Mouse (Mus musculus): ENCODE results near the gene Pcbp3.

Gene Pcbp3

DNA sequence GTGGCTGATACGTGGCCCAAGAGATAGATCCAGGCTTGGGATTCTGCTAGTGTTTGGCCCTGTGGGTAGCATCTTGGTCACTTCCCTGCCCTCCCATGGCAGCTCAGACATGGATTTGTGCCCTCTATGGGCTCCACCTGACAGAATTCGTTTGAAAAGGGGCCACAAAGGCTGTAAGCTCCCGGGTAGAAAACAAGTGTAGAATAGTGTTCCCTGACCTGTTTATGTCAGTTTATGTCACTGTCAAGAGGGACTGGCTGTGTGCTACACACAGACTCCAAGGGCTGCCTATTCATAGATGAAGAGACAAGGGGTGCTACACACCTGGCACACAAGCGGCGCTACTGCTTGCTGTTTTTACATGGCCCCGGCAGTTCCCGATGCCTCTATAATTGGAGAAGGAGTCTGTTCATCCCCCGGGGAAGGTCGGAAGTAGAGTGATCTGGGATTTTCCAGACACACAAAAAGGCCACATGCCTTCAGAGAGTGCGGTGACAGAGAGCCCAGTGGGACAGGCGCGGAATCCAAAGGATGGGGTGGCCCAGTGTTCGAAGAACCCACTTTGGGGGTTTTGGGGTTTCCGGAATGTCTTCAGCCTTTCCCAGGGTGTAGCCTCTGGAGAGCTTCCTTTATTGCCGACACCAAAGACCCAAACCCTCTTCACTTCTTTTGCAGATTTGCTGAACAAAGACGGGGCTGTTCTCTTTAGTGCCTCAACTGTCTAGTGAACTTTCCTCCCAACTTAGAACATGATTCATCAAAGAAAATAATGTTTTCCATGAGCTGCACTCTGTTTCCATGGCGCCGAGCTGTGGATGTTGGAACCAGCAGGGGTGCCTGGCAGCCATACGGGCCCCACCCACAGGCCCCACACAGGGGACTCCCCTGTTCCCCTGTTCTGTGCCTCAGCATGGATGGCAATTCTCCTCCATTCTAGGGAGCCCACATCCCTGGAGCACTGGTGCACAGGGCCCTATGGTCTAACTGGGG, 231.8 kb downstream of the Pcbp3 start:
- peak; percentile 62 for ATAC-seq (ENCODE audit: low TSS enrichment)

DNA sequence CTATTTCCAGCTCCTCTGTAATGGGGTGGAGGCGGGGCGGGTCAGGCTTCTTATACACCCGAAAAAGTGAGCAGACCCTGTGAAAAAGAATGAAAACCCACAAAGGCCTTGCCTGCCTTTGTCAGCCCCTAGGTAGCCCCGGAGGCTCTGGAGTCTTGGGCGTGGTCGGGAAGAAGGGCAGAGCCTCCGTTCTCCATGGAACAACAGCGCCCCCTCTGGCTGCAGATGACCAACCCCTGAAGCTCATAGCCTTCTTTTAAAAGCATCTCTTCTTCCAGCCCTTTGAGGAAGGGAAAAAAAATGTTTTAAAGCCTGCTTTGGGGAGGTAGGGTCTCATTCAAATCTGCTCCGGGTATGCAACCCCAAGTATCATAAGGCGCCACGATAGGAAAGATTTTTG, 233.3 kb downstream of the Pcbp3 start:
- ATAC-seq (ENCODE audit: low TSS enrichment), result no peak

DNA sequence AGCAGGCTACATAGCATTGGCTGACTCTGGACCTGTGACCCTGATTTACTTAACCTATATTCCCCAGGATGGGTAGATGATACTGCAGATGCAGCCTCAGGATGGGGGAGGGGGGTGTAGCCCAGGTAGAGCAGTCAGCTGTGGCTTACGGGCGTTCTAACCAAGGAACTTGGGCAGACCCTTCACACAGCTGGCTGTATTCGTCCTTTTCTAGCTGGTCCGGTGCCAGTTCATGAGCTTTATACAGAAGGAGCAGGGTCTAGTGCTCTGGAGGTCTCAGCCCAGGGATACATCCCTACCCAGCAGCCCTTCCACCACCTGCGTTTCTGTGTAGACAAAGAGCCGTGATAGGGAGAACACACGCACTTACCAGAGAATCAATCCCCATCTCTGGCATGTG, 234.4 kb downstream of the Pcbp3 start:
- ATAC-seq (ENCODE audit: low TSS enrichment), result no peak

DNA sequence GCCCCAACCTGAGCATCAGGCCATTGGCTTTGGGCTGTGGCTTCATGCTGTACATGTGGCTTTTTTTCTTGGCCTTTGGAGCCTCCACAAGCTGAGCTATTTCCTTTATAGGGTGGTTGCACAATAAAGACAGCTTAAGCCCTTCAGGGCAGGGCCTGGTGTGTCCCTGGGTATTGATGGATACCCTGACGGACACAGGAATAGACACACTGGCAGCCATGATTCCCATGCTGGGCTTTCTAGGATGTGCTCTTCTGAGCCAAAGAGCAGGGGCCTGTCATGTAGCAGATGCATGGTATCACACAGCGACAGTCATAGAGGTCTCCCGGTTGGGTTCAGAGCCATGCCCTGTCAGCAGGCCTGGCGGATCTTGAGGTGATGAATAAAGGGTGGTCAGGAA, 234.8 kb downstream of the Pcbp3 start:
- no peak for ATAC-seq (ENCODE audit: low TSS enrichment)

DNA sequence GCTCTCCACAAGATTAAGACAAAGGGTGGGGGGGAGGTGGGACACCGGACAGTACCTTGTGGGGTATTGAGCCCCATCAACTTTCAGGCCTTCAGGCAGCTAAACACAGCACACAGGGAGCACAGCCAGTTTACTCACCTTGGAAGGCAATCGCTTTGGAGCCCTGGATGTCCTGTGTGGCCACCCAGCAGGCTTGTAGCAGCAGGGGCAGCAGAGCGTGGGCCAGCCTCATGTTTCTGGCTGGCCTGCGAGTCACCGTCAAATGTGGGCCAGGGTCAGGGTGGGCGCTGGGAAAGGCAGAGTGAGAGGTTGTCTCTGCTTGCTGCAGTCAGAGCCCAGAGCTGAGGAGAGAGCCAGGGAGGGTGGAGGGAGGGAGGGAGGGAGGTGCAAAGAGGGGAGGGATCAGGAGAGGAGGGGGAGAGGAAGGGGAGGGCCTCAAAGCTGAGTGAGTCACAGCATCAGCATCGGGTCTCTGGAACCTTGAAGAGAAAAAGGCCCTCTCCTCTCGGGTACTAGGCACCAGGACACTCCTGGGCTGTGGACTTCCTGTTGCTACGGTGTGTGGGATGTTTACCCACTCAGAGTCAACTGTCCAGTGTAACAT, 235.9 kb downstream of the Pcbp3 start, which contains the start of gene Col6a1:
Gene Col6a1, minus strand, starts transcription at position 487 of the 604 bp plus-strand sequence.
- no peak for ATAC-seq (ENCODE audit: low TSS enrichment)

DNA sequence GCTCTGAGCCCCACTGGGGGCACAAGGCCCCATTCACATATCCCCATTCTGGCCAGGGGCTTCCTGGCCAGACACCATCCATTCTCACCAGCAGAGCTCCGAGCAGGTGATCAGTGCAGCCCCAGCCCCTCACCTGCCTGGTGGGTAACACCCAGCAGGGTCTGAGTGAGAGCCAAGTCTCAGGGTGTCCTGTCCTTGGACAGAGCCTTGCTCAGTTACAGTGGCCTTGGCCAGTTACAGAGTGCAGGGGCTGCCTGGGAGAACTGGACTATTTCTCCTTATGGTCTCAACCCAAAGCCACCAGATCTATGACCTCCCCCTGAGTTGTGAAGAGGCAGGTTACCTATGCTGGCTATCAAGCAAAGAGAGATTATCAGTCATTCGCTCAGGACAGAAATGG, 236.6 kb downstream of the Pcbp3 start:
- no peak for ATAC-seq (ENCODE audit: low TSS enrichment)

DNA sequence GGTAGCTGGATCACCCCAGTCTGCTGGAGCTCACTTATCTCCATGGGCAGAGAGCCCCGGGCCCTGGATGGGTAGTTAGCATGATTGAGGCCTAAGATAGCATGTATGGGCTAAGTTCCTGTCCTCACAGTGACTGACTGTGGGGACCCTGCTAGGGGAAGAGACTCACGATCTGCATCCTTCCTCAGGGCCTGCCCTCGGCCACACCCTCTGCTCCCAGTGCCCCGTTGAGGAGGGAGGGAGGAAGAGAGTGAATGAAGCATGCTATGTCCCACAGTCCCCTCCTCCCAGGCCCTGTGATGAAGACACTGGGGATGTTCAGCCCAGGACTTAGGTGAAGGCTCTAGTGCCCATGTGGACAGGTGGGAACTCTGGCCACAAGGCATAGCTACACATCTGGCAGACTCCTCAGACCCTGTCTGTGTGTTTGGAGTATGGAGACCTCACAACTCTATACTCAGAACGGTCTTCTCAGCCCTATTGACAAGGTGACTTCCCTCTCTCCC, 237.4 kb downstream of the Pcbp3 start:
- ATAC-seq (ENCODE audit: low TSS enrichment), result no peak

DNA sequence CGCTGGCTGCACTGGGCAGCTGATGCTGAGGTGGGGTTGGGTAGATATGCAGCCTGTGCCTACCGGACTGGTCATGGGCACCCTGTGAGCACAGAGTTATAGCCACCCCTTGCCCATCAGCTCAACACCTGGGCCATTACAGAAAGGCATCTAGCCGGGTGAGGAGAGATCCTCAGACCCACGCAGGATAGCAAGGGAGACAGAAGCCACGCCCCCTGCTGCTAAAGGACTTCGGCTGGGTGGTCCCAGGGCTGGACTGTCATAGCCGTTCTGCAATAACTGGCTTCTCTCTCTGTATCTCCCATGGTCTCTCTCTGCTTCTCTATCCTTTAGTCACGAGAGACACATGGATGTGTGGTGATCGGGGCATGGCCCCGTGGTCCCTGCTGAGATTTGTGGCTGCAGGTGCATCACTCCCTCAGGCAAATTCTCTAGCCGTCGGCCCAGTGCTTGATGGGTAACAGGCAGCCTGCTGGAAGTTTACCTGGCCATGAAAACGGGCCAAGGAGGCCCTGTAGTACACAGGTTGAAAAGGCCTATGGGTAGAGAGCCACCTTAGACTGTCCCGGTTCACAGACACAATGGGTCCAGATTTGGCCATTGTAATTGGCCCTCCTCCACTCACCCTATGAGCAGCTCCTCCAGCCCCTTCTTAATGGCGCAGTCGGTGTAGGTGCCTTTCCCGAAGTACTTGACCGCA, 238.8 kb downstream of the Pcbp3 start:
- no peak for ATAC-seq (ENCODE audit: low TSS enrichment)

DNA sequence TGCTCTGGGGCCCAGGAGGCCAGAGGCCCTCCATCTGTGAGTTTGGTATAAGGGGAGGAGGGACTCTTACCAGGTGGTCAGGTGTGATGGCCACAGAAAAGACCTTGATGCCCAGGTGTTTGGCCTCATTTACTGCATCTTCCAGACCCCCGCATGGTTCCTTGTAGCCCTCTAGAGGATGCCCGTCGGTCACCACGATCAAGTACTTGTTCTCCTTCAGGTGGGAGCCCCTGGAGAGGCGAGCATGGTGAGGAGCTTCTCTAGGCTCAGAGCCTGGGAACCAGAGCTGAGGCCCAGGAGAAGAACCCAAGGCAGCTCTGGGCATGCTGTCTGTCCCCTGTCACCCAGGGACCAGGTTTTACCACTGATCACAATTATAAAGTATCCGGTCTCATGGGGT, 239.9 kb downstream of the Pcbp3 start:
- no peak for ATAC-seq (ENCODE audit: low TSS enrichment)

DNA sequence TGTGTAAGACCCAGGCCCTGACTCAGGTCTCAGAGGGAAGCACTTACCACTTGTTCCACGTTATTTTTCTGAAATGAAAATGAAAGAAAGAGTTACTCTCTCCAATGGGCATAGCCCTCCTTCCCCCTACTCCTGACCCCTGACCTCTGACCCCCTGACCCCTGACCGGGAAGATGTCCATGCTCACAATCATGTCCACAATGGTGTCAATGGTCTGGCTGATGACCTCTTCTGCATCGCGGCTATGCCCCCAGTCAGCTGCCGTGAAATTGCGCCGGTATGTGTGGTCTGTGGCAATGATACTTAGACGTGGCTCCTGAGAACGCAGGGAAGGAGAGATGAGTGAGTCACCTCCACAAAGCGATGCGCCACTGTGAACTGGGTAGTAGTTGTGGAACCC, 240.5 kb downstream of the Pcbp3 start:
- no peak for ATAC-seq (ENCODE audit: low TSS enrichment)

DNA sequence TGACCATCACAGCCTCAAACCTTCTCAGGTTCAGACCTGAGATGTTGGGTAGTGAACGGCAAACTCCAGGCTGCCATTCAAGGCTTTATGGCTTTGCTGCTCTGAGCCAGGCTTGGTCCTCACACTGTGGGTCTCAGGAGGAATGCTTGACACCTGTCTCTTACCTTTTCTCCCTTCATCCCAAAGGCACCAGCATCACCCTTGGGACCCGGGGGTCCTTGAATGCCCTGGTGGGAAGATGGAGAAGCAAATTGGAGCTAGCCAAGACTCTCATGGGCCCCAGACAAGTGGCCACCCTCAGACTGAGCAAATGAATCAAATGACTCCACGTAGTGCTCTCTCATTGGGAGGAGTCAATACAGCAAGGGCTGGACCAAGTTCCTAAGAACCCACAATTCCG, 244.1 kb downstream of the Pcbp3 start:
- no peak for ATAC-seq (ENCODE audit: low TSS enrichment)

DNA sequence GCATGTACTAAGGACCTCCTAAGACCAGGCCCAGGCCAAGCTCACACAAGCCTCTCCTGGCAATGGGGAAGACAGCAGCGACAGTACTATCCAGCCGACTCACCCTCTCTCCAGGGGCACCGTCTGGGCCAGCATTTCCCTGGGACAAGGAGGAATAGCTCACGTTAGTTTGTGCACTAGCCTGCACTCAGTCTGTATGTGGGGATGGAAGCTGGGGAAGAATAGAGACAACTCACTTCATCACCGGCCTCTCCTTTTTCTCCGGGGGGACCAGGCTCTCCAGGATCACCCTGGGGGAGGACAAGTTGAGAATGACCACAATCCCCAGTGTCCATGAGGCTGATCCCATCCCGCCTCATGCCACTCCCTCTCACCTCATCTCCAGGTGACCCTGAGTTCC, 244.7 kb downstream of the Pcbp3 start:
- no peak for ATAC-seq (ENCODE audit: low TSS enrichment)

DNA sequence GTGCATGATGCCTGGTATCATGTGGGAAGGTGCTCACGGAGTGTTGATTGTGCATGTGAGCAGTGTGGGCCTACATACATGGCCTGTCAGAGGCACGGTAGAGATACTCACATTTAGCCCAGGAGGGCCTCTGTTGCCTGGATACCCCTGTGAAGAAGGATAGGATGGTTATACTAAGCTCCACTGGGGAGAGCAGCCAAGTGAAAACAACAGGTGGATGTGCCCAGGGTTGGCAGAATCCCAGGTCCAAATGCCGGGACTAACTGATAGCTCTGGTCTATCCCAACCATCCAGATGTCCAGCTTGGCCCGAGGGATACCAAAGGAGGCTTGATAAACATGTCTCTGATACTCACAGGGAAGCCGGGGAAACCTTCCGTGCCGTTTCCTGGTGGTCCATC, 247.4 kb downstream of the Pcbp3 start:
- no peak for ATAC-seq (ENCODE audit: low TSS enrichment)

DNA sequence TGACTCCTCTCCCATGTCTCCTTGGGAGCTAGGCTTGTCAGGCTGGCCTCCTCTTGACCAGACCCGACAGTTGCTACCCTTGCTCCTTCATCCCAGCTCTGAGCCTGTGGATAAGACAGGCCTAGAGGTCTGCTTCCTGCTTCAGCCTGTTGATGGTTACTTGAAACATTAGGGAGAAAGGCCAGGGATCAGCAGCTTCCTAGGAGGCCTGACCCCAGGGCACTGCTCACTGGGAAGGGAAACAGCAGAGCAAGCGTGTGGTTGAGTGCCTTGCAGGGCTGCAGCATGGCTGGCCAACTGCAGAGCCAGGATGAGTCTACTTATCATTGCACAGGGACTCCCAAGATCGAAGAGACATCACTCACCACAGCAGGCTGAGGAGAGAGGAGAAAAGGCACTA, 249.2 kb downstream of the Pcbp3 start:
- no peak for ATAC-seq (ENCODE audit: low TSS enrichment)
